Mouse (Mus musculus) limb, embryonic 12.5 days (tissue): ENCODE results near the gene Zdhhc24. TPM values are rescaled to one million over a fixed set of nuclear protein-coding genes. Genes with fewer than 3 reads are reported as not detected.
"Not testable (repeated sequence)": the region's sequence is repeated elsewhere in the genome, so short reads cannot be mapped to it uniquely, and the experiment has no call there.

Source experiments
- ATAC-seq: fragments of 200-750 bp; cut with Nextera tagmentation; 2 replicates; pipeline ENCODE4 v1.8.0; 2017; ENCODE audit warnings: low read depth, moderate TSS enrichment; ENCODE audit not compliant: insufficient number of reproducible peaks, insufficient read depth, low FRiP score, low TSS enrichment
- H3K27ac ChIP-seq: fragments of 300-500 bp; sonication (generic); 2 replicates; pipeline ENCODE4 v1.5.1; 2016; ENCODE audit warnings: mild to moderate bottlenecking, moderate library complexity
- H3K27me3 ChIP-seq: fragments of 300-500 bp; sonication (generic); 2 replicates; pipeline ENCODE4 v1.6.1; 2016; ENCODE audit warnings: mild to moderate bottlenecking, moderate library complexity
- H3K36me3 ChIP-seq: fragments of 300-500 bp; sonication (generic); 2 replicates; pipeline ENCODE4 v1.6.1; 2016; ENCODE audit warnings: mild to moderate bottlenecking, moderate library complexity
- H3K4me1 ChIP-seq: fragments of 300-500 bp; sonication (generic); replicated peaks from 2 replicates; pipeline ENCODE4 v1.6.1; 2016
- H3K4me2 ChIP-seq: fragments of 300-500 bp; sonication (generic); 2 replicates; pipeline ENCODE4 v1.6.1; 2016; ENCODE audit warnings: mild to moderate bottlenecking, moderate library complexity
- H3K4me3 ChIP-seq: fragments of 300-500 bp; sonication (generic); replicated peaks from 2 replicates; pipeline ENCODE4 v1.5.1; 2016; ENCODE audit warnings: mild to moderate bottlenecking
- H3K9ac ChIP-seq: fragments of 300-500 bp; sonication (generic); replicated peaks from 2 replicates; pipeline ENCODE4 v1.6.1; 2016; ENCODE audit warnings: mild to moderate bottlenecking, moderate library complexity
- H3K9me3 ChIP-seq: fragments of 300-500 bp; sonication (generic); 2 replicates; pipeline ENCODE4 v1.6.1; 2016; ENCODE audit warnings: mild to moderate bottlenecking, moderate library complexity
- WGBS: fragments of 180-500 bp; shearing (Covaris S2); methylation state at CpG from one replicate; pipeline ENCODE4 v1.1.7; 2016; 5-methylcytosine and 5-hydroxymethylcytosine counted together
- polyA plus RNA-seq: library from polyadenylated mRNA; unstranded; fragments of >200 nt; fragmentation: Nextera tagmentation; extraction: Ambion mirVana; gene quantifications from 2 replicates; pipeline ENCODE4 v1.2.1, GENCODE M21; 2016

The Zdhhc24 gene
- polyA plus RNA-seq, 1 experiment from 2014 or later: 9.5 TPM

GRCm38 (mm10) chr19:4849800-4850199 lies 28.7 kb upstream of the Zdhhc24 start:
- WGBS: 49% methylated on average over 4 of the region's 4 CpGs
- H3K4me1 ChIP-seq: 0 out of 2 replicates have a peak, but pooled peaks cover 3% of the 10 kb centered on the region
- H3K9ac ChIP-seq: no peak overlapping the region
- no peak for ATAC-seq
- no peak overlapping the region for H3K27ac ChIP-seq
- no peaks in the 10 kb centered on the region for H3K36me3 ChIP-seq
- H3K4me3 ChIP-seq: no peak overlapping the region
- peaks cover 7% of the 10 kb centered on the region; the same call in 1 of the 2 replicates for H3K27me3 ChIP-seq
- H3K9me3 ChIP-seq: no peaks in the 10 kb centered on the region
- H3K4me2 ChIP-seq: no peak overlapping the region

- WGBS: 55% methylated on average over 5 of the region's 5 CpGs
- no peak for ATAC-seq
- H3K36me3 ChIP-seq: no peaks in the 10 kb centered on the region
- H3K4me2 ChIP-seq: no peak overlapping the region
- H3K4me1 ChIP-seq: peaks cover 4% of the 10 kb centered on the region
- no peak overlapping the region for H3K4me3 ChIP-seq
- peaks cover 7% of the 10 kb centered on the region; the same call in 1 of the 2 replicates for H3K27me3 ChIP-seq
- no peaks in the 10 kb centered on the region for H3K9me3 ChIP-seq
- H3K9ac ChIP-seq: no peak overlapping the region
- H3K27ac ChIP-seq: no peak overlapping the region
These were observed 28.2 kb upstream of the Zdhhc24 start for GRCm38 (mm10) chr19:4850281-4850680.

- H3K4me3 ChIP-seq: peak within 1 kb of the TSS; percentile 66
- no peak within 1 kb of the TSS for H3K27ac ChIP-seq
- H3K27me3 ChIP-seq: peaks cover 7% of the 10 kb centered on the region; the same call in 1 of the 2 replicates
- H3K4me2 ChIP-seq: peak within 1 kb of the TSS; percentile 97
- H3K9me3 ChIP-seq: no peaks in the 10 kb centered on the region
- ATAC-seq: peak; percentile 63; the same call in 1 of the 2 replicates
- H3K9ac ChIP-seq: peak within 1 kb of the TSS; percentile 69
- H3K36me3 ChIP-seq: peaks cover 7% of the 10 kb centered on the region; the same call in 1 of the 2 replicates
- peaks cover 12% of the 10 kb centered on the region for H3K4me1 ChIP-seq
- 5% methylated on average over 45 of the region's 45 CpGs for WGBS
These were observed 23.7 kb upstream of the Zdhhc24 start, which contains the start of gene Ctsf for GRCm38 (mm10) chr19:4854552-4855469. TSS of gene Ctsf (plus strand) at chr19:4855130.

GRCm38 (mm10) chr19:4855470-4855820 lies 23.0 kb upstream of the Zdhhc24 start:
- ATAC-seq: 0 out of 2 replicates have a peak, but pooled peaks have one; percentile 20
- Histone ChIP-seq H3K4me1 (peaks cover 12% of the 10 kb centered on the region), H3K9me3 (no peaks in the 10 kb centered on the region), H3K27ac (no peak overlapping the region), H3K27me3 (peaks cover 7% of the 10 kb centered on the region; the same call in 1 of the 2 replicates), H3K36me3 (peaks cover 10% of the 10 kb centered on the region; the same call in 1 of the 2 replicates), H3K4me2 (peak overlapping the region; percentile 97), H3K9ac (peak overlapping the region; percentile 69), H3K4me3 (peak overlapping the region; percentile 66)
- 2% methylated on average over 14 of the region's 14 CpGs for WGBS

GRCm38 (mm10) chr19:4855951-4856350 lies 22.5 kb upstream of the Zdhhc24 start:
- Histone ChIP-seq H3K9ac (no peak overlapping the region; the same call in 1 of the 2 replicates), H3K9me3 (no peaks in the 10 kb centered on the region), H3K27ac (no peak overlapping the region), H3K27me3 (peaks cover 7% of the 10 kb centered on the region; the same call in 1 of the 2 replicates), H3K4me1 (peaks cover 12% of the 10 kb centered on the region), H3K36me3 (peaks cover 12% of the 10 kb centered on the region; the same call in 1 of the 2 replicates), H3K4me3 (peak overlapping the region; percentile 66), H3K4me2 (peak overlapping the region; percentile 97)
- no peak for ATAC-seq
- 85% methylated on average over 4 of the region's 4 CpGs for WGBS

GRCm38 (mm10) chr19:4859081-4859480 lies 19.4 kb upstream of the Zdhhc24 start:
- Histone ChIP-seq H3K4me1 (peaks cover 12% of the 10 kb centered on the region), H3K27ac (no peak overlapping the region), H3K4me2 (no peak overlapping the region), H3K27me3 (peaks cover 12% of the 10 kb centered on the region; the same call in 1 of the 2 replicates), H3K9ac (no peak overlapping the region), H3K36me3 (peaks cover 12% of the 10 kb centered on the region; the same call in 1 of the 2 replicates), H3K4me3 (no peak overlapping the region), H3K9me3 (no peaks in the 10 kb centered on the region)
- ATAC-seq: no peak
- 74% methylated on average over 6 of the region's 6 CpGs for WGBS

GRCm38 (mm10) chr19:4863048-4863447 lies 15.4 kb upstream of the Zdhhc24 start:
- Histone ChIP-seq H3K4me2 (no peak overlapping the region), H3K36me3 (peaks cover 8% of the 10 kb centered on the region; the same call in 1 of the 2 replicates), H3K9me3 (no peaks in the 10 kb centered on the region), H3K27me3 (peaks cover 31% of the 10 kb centered on the region), H3K27ac (no peak overlapping the region), H3K9ac (no peak overlapping the region), H3K4me1 (no peaks in the 10 kb centered on the region), H3K4me3 (no peak overlapping the region)
- ATAC-seq: no peak
- 79% methylated on average over 6 of the region's 6 CpGs for WGBS

GRCm38 (mm10) chr19:4865147-4865546 lies 13.3 kb upstream of the Zdhhc24 start:
- H3K4me1 ChIP-seq: no peaks in the 10 kb centered on the region
- no peak for ATAC-seq
- no peak overlapping the region for H3K27ac ChIP-seq
- WGBS: 4% methylated on average over 17 of the region's 17 CpGs
- H3K36me3 ChIP-seq: peaks cover 5% of the 10 kb centered on the region; the same call in 1 of the 2 replicates
- H3K9me3 ChIP-seq: no peaks in the 10 kb centered on the region
- no peak overlapping the region for H3K9ac ChIP-seq
- peaks cover 40% of the 10 kb centered on the region for H3K27me3 ChIP-seq
- H3K4me3 ChIP-seq: no peak overlapping the region
- H3K4me2 ChIP-seq: peak overlapping the region; percentile 39

GRCm38 (mm10) chr19:4874613-4875012 lies 3.9 kb upstream of the Zdhhc24 start:
- H3K4me2 ChIP-seq: not testable (repeated sequence)
- WGBS: 77% methylated on average over 1 of the region's 1 CpGs

GRCm38 (mm10) chr19:4876241-4876640 lies 2.2 kb upstream of the Zdhhc24 start:
- no peak overlapping the region for H3K9ac ChIP-seq
- H3K4me1 ChIP-seq: peaks cover 14% of the 10 kb centered on the region
- no peak overlapping the region for H3K4me2 ChIP-seq
- H3K27me3 ChIP-seq: peaks cover 14% of the 10 kb centered on the region
- no peaks in the 10 kb centered on the region for H3K36me3 ChIP-seq
- ATAC-seq: no peak
- H3K27ac ChIP-seq: no peak overlapping the region
- H3K9me3 ChIP-seq: no peaks in the 10 kb centered on the region
- H3K4me3 ChIP-seq: no peak overlapping the region
- WGBS: 73% methylated on average over 4 of the region's 4 CpGs

More at GRCm38 (mm10) chr19:4874613-4875012, 3.9 kb upstream of the Zdhhc24 start:
- not testable (repeated sequence) for H3K36me3 ChIP-seq, H3K27ac ChIP-seq, H3K9me3 ChIP-seq, H3K9ac ChIP-seq, ATAC-seq, H3K4me3 ChIP-seq
- H3K27me3 ChIP-seq: peaks cover 14% of the 10 kb centered on the region
- H3K4me1 ChIP-seq: peaks cover 14% of the 10 kb centered on the region

- Histone ChIP-seq H3K9me3 (no peaks in the 10 kb centered on the region), H3K9ac (no peak overlapping the region), H3K27ac (peak overlapping the region; percentile 1; the same call in 1 of the 2 replicates), H3K4me2 (no peak overlapping the region), H3K27me3 (peaks cover 14% of the 10 kb centered on the region), H3K36me3 (no peaks in the 10 kb centered on the region), H3K4me1 (peaks cover 14% of the 10 kb centered on the region), H3K4me3 (no peak overlapping the region)
- no peak for ATAC-seq
- 65% methylated on average over 3 of the region's 3 CpGs for WGBS
These were observed 1.7 kb upstream of the Zdhhc24 start for GRCm38 (mm10) chr19:4876755-4877154.
